Mouse (Mus musculus) R1 (cell line): ENCODE results near the gene Mum1.

Source experiments
- DNase-seq: peaks from one replicate; pipeline ENCODE4 v3.0.0-alpha.2; 2018; ENCODE audit warnings: low read depth, low spot score

The Mum1 gene

DNA sequence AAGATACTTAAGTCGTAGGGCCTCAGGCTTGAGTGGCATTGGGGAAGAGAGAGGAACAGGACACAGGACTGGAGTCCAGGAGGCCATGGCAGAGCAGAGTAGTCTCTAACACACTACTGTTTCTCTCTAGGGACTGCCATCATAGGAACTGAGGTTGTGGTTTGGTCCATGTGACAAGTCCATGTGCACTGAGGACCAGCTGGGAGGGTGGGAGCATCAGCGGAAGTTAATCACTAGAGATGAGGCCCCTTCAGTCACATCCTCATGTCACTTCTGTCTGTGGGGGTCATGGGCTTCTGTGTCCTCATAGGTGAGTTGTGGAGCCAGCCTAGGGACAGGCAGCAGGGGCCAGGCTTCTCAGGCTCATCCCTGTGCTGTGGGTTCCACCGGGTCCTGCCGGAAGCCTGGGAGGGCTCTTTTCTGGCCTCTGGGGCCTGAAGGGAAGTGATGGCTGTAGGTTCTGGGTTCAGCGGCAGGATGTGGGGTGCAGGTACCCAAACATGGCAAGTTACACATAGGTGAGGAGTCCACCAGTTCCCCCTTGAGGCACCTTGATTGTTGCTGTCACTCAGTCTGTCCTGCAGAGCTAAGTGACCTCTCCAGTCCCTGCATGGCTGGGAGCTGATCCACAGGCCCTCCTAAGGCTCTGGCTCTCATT, 45.1 kb downstream of the Mum1 start:
- DNase-seq = no peak

GRCm38 (mm10) chr10:80271870-80272585, 45.8 kb downstream of the Mum1 start:
- no peak for DNase-seq

DNA sequence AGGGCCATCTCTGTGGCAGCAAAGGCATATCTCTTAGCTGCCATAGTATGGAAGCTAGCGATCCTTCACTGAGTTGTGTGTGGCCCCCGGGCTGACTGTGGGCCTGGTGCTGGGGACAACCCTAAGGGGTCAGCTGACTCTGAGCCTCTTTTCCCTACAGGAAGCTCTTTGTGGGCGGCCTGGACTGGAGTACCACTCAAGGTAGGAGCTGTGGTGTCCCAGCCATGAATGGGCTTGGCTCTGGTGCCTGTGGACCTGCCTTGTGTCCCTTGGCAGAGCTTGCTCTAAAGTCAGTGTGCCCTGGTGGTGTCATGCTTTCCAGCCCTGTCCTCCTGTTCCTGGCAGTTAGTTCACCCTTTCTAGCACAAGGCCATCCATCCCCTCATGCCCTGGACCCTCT, 47.6 kb downstream of the Mum1 start:
- DNase-seq = no peak

GRCm38 (mm10) chr10:80276238-80276637, 50.0 kb downstream of the Mum1 start:
- DNase-seq = no peak

DNA sequence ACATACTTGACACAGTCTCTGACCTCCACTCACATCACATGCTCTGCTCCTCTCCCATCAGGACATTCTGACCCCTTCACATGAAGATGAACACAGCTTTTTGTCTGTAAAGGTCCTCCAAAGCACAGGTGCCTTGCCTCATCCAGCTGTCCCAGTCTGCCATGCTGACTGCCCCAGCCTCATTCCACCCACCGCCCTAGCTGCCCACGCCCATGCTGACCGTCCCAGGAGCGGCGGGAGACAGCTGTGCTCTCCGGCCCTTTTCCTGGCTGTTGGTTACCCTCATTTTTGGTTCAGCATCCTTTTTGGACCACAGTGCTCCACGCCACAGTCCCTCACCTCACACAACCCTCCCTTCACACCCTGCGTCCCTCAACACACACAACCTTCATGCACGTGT, 52.2 kb downstream of the Mum1 start:
- no peak for DNase-seq

GRCm38 (mm10) chr10:80279273-80279672, 53.0 kb downstream of the Mum1 start:
- DNase-seq = no peak

DNA sequence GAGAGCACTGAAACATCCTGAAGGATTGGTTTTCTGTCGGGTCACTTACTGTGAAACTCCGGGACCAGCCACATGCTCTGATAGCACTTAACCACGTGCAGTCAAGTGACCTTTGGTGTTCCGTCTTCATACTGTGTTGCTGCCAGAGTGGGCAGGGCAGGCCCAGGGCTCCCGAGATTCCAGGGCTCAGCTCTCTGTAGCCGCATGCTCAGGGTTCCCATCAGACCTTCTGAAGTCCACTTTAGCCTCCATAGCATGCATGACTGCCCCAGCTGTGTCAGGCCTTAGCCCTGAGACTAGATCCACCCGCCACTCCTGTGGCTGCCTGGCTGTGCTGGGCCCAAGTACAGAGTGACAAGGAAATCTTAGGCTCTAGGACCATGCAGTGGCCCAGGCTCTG, 55.1 kb downstream of the Mum1 start:
- DNase-seq = no peak

GRCm38 (mm10) chr10:80281921-80282371, 55.7 kb downstream of the Mum1 start:
- DNase-seq = no peak

- no peak for DNase-seq
Measured at GRCm38 (mm10) chr10:80282481-80283441, 56.5 kb downstream of the Mum1 start.

DNA sequence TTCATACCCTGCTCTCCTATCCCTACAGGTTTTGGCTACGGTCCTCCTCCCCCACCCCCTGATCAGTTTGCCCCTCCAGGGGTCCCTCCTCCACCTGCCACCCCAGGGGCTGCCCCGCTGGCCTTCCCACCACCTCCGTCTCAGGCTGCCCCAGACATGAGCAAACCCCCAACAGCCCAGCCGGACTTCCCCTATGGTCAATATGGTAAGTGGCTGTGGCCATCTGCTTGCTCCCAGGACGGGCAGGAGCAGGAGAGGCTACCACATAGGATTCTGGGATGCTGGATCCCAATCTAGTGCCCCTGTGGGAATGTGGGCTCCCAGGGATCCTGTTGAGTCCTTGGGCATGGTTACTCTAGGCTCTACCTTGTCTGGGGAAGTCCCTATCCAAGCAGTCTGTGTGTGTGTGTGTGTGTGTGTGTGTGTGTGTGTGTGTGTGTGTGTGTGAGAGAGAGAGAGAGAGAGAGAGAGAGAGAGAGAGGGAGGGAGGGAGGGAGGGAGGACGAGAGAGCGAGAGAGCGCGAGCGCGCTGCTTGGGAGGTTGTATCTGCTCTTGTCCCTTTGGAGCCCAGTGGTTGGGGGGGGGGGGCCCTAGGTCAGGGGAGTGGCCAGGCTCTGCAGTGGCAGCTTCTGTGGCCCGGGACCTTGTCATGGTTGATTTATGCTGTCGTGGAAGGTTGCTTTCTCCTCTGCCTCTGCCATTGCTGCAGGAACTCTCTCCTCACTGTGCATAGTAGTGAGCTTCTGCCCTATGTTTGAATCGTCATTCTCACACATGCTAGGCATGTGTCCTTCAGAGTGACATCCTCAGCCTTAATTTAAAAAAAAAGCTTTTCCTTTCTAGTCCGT, 59.2 kb downstream of the Mum1 start:
- DNase-seq = no peak

DNA sequence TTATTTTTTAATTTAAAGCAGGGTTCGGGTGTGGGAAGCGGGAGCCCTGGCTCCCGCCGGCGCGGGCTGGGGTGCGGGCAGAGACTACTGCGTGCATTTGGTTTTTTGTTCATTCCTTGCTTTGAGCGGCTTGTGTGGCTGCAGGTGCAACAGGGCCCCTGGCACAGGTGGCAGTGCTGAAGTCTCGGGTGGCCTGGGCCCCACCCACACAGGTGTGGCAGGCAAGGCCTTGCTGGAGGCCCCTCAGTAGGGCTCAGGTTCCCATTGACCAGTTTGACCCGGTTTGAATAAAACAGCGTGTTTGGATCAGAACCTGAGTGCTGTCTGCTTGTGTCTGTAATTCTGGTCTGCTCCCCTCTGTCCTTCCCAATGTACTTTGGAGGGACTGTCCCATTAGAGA, 61.9 kb downstream of the Mum1 start:
- DNase-seq = no peak

DNA sequence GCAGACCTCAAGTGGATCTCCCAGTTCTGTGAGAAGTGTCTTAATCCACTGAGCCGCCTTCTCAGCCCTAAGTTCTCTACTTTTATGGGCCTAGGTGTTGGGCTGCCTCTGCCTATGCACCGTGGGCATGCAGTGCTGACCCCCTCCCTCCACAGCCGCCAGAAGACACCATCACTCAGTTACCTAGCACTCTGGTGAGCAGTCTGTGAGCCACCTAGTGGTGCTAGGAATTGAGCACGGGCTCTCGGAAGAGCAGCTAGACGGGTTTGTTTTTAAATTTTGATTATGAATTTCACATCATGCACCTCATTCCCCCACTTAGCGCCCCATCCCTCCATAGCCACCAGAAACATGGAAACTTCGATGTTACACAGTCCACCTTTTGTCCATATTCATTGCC, 62.4 kb downstream of the Mum1 start:
- peak; percentile 38 for DNase-seq

DNA sequence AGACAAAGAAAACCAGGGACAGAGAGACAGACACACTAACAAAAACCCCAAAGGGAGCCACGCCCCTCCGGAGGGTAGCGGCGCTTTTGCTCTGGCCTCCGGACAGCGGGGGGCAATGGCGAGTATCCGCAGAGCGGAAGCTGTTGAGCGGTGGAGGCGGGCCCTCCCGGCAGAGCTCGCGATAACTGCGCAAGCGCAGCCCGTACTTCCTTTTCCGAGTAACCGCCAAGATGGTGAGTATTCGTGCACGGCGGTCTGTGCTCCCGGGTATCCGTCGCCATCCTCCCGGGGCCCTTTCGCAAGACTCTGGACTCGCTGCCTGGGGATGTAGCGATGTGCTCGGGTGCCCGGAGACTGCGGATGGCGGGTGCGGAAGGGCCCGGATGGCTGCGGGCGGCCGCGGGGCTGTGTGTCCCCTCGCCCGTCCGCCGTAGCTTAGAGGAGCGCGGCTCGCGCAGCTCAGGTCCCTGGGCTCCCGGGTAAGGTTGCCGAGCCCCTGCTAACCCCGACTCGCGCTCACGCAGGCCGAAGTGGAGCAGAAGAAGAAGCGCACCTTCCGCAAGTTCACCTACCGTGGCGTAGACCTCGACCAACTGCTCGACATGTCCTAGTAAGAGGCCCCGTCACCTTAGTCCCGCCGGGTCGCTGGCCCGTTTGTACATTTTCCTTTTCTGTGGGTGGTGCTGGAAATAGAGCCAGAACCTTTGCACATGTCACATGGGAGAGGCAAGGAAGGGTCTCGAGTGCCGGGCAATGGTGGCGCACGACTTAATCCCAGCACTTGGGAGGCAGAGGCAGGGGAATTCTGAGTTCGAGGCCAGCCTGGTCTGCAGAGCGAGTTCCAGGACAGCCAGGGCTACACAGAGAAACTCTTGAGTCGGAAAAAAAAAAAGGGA, 66.3 kb downstream of the Mum1 start, which contains the start of gene Rps15:
Rps15 (plus strand) TSS at position 203 of the 896 bp plus-strand sequence.
- DNase-seq = peak; percentile 98

DNA sequence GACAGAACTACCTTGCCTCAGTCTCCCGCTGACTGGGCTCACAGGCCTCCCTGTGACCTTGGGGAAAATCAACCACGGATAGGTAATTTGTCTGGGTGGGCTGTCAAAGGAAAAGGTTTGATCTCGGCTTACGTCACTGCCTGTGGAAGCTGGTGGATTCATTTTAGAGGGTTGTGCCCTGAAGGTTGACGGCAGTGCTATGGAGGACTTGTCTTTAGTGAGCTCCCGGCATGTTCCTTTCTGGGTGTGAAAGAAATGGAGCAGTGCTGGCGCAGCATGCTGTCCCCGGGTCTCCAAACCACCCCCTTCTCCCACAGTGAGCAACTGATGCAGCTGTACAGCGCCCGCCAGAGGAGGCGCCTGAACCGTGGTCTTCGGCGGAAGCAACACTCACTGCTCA, 67.1 kb downstream of the Mum1 start:
- DNase-seq = peak; percentile 65
